Mouse (Mus musculus) spleen, adult 2 months (tissue): Measurements from ENCODE around the gene Skp1a.

Source experiments
- CTCF ChIP-seq: fragments of 200-500 bp; IDR thresholded peaks from 2 replicates; pipeline ENCODE4 v1.5.1; 2011; ENCODE audit warnings: mild to moderate bottlenecking, inconsistent platforms; ENCODE audit not compliant: insufficient read depth, insufficient read length, insufficient replicate concordance; ENCODE audit errors: extremely low read depth
- POLR2A ChIP-seq: fragments of 200-500 bp; IDR thresholded peaks from 2 replicates; pipeline ENCODE4 v1.6.1; 2011; ENCODE audit warnings: low read depth, low read length, inconsistent platforms

- TF ChIP-seq CTCF (no peak), POLR2A (no peak)
These were observed 45.8 kb downstream of the Skp1a start for GRCm38 (mm10) chr11:52277433-52278150.
